Mouse (Mus musculus) heart, adult 9 months (tissue): ENCODE data around the gene Gm11733.

Source experiments
- DNase-seq, 2 experiments: peaks; one replicate each; pipeline ENCODE4 v3.0.0; 2022; ENCODE audit warnings: low spot score in 2 of 2

Gene Gm11733

GRCm38 (mm10) chr11:117478271-117479006 is 5.7 kb upstream of the Gm11733 start:
- peak in 1 of 2 experiments; percentile 39 for DNase-seq

DNA sequence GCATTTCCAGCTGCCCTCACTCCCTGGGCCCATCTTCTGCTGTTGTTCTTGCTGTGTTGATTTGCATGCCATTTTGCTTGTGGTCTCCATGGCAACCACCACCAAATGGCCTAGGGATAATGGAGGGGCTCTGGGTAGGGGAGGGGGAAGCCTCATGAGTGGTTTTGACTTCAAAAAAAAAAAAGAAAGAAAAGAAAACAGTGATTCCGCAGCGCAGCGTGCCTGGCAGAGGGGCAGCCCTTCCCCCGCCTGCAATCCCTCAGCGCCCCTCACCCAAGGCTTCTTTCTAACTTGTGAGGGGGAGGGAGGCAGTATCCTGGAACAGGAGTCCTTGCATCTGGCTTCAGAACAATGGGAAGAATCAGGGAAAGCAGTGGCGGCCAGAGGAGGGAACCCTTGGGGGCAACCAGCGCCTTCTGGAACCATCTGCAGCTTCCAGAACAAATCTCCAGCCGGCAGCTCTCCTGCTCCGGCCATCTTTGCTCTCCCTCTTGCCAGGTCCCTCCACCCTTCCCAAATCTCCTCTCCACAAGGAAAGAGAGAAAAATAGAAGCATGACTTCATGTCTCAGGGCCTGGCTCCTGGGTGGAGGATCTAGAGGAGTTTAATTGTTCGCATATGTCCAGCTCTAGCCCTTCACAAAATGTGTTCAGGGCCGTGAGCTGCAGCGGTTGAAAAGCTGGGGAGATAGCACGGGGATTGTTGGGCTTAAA is 5.0 kb upstream of the Gm11733 start:
- peak; percentile 68 to 73 for DNase-seq

GRCm38 (mm10) chr11:117479746-117480145 is 4.4 kb upstream of the Gm11733 start:
- DNase-seq = peak in 1 of 2 experiments; percentile 11

GRCm38 (mm10) chr11:117482300-117482676 is 1.9 kb upstream of the Gm11733 start:
- DNase-seq = no peak

DNA sequence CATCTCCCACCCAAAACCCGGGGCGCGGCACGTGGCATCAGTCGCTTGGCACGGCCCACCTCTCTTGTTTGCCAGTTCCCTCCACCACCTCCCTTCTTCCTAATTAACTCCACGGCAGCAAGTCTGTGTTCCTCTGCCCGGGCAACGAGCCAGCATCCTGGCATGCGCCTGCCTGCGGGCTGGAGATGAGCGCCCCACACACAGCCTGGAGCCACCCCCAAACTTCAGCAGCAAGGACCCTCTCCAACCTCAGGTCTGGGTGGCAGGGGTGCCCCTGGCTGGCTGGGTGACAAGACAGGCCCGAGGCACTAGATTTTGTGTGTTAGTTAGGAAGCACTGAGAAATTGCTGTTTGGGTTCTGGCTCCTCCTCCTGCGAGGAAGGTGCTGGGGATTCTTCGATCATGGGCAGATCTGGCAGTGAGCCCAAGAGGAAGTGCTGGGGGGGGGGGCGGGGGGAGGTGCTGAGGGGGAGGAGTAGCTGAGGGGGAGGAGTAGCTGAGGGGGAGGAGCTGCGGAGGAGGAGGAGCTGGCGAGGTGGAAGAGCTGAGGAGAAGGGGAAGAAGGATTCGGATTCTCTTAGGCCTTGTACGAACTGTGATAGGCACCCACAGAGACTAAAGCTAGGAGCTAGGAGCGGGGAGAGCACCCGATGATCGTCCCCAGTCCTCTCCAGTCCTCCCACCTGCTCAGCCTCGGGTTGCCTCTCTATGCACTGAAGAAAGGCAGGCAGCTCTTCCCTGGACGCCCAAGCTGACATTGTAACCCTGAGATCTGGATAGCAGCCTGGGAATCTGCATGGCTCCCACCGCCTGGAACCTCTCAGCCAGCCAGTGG is 1.3 kb upstream of the Gm11733 start:
- peak; percentile 69 to 82 for DNase-seq

DNA sequence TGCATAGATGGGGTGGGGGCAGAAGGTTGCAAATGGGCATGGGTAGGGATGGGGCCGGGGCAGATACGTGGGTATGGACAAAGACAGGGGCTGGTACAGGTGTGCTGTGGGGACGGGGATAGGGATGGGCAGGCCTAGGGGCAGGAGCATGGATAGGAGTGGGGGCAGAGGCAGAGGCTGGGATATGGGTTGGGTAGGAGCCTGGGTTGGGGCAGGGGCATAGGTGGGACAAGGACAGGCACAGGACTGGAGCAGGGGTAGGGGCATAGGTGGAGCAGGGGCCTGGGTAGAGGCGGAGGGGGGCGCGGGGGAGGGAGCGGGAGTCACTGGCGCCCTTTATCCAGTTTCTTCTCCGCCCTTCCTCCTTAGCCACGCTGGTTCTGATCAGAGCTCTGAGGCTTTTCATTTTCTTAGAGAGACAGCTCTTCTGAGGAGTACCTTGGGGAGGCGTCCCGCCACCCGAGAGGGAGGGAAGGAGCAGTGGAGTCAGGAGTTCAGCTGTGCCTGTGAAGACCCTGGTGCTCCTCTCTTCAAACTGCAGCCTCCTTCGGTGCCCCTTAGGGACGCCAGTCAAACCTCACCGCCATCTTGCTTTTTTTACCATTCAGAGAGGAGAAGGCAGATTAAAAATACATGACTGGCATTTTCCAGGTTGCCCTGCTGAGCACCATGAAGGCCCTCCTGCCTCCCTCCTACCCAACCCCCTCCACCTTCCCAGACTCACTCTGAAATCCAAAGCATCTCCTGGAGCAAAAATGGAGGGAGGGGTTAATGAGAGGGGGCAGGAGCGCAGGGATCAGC is 7.4 kb downstream of the Gm11733 start:
- no peak for DNase-seq

- DNase-seq = no peak
Measured at GRCm38 (mm10) chr11:117492209-117492505, 8.0 kb downstream of the Gm11733 start.

GRCm38 (mm10) chr11:117496812-117497211 is 12.6 kb downstream of the Gm11733 start:
- DNase-seq = no peak

DNA sequence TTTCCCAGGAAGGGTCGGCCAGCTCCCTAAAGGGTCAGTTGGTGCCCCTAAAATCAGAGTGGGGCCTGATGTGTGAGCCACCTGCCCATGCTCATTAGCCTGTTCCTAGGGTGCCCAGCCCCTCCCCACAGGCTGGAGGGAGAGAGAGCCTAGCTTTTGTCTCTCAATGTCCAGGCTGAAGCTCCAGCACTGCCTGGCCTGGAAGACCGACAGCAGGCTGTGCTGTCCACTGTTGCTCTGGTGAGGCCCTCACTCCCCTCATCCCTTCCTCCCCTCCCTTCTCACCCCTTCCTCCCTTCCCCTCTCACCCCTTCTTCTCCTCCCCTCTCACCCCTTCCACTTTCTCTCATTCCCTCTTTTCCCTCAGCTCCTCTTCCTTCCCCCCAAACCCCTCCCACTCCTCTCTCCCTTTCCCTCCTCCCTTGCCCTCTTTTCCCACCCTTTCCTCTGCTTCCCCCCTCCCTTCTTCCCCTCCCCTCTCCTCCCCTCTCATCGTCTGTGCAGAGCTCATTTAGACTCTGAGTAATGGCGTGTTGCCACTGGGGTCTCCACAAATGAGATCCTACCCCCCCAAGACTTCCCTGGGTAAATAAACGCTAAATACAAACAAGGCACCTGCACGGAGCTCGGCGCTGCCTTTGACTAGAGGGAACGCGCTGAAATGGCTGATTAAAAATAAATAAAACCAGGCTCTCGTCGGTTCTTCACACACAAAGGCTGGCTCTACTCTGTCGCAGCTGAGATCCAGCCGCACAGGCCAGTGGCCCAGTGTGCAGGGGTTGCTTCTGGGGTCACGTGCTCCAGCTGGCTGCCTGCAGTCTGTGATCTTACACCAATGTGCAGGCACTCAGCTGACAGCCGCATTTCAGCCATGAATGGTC is 13.3 kb downstream of the Gm11733 start:
- DNase-seq = peak; percentile 76 to 79

GRCm38 (mm10) chr11:117498137-117498511 is 14.0 kb downstream of the Gm11733 start:
- DNase-seq = no peak

DNA sequence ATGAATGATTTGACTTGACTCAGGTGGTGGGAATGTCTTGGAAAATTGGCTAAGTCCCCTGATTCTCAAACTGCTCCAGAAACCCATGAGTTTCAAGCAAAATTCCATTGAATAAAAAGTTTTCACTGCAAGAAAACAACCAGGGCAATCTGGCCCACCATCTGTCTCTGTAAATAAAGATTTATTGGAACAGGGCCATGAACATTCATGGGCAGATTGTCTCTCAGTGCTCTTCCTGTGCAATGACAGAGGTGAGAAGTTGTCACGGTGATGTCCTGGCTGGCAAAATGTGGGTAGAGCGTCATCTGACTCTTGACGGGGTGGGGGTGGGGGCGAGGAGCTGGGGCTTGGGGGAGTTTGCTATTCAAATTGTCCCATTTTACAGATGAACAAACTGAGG is 24.8 kb downstream of the Gm11733 start:
- no peak for DNase-seq

DNA sequence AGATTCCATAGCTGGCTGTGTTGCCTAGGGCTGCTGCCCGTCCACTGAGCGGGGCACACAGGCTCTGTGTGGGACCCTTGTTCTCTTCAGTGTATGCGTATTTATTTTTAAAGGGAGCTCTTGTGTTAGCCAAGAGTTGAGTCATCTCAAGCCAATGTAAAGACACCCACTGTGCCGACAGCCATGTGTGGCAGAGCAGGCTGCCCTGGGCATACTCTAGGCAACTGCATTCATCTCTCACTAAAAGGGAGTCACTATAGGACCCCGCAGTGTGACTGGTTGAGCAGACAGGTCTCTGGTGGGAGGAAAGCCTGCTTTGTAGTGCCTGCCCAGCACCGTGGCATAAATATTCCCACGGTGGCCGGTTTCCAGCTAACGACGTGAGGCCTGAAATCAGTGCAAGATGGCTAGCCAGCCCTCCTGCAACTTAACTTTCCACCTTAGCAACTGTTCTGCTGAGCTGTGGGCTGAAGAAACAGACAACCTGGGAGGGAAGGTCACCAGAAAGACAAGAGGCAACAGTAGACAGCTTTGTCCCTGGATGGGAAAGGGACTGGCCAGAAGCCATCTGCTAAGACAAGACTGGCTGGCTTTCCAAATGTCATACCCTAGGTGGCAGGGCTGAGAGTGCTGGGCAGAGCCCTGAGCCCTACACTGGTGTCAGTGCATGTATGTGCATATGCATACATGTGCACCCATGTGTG is 31.7 kb downstream of the Gm11733 start:
- peak; percentile 20 to 57 for DNase-seq

GRCm38 (mm10) chr11:117516422-117516796 is 32.2 kb downstream of the Gm11733 start:
- no peak for DNase-seq

DNA sequence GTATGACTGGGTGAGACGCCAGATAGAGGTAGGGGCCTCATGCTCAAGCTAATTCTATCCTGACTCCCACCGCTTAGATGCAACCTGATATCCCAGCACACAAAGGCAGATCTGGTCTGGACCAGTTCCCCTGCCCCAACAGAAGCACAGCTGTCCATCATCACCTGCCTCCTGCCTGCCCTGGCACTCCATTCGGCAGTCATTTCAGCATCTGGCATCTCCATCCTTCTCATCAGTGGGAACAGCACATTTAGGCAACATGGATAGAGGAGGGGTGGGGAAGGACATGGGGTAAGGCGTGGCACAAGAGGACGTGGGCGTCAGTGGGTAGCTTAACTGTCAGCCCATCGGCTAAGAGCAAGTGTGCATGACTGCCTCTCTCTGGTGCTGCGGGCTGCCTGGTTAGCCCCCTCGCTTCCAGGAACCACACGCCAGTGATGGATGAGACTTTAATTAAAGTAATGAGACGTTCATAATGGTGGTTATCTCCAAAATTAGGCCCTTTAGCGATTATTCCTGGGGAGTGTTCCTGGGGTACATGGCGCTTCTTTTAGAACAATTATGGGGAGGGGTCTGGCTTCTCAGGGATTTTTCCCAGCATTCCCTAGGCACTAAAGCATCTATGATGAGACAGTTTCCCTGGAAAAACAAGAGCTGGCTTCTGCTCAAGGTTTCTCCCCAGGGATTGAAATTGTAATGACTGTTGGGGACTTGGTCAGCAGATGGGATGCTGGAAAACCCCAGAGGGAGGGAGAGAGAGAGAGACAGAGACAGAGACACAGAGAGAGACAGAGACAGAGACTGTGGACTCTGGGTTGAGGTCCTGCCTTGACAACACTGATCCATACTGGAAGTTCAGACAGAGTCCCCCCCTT is 38.0 kb downstream of the Gm11733 start:
- DNase-seq = no peak

DNA sequence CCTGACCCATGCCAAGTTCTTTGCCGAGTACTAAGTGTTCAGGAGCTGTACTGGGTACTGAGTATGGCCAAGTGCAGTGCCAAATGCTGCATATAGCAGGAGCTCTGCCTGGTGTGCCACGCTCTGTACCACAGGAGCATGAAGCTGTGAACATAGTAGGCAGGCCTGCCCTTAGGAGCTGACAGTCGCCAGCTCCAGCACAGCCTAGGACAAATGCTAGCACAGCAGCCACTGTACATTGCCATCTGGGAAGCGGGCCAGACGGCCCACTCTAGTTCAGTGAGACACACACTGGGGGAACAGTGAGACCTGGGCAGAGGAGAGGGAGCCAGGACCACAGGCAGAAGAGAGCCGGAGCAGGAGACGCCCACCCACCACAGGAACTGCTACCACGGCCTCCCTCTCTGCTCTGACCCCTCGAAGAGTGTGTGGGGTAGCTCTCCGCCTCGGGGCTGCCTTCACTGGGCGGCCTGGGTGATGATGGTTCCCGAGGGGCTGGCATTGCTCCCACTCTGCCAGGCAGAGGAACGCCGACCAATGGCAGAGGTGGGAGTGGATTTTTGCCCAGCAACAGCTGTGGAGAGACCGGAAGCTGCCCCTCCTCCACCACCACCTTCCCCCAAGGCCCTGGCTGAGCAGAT is 38.8 kb downstream of the Gm11733 start:
- DNase-seq = peak; percentile 65 to 74

DNA sequence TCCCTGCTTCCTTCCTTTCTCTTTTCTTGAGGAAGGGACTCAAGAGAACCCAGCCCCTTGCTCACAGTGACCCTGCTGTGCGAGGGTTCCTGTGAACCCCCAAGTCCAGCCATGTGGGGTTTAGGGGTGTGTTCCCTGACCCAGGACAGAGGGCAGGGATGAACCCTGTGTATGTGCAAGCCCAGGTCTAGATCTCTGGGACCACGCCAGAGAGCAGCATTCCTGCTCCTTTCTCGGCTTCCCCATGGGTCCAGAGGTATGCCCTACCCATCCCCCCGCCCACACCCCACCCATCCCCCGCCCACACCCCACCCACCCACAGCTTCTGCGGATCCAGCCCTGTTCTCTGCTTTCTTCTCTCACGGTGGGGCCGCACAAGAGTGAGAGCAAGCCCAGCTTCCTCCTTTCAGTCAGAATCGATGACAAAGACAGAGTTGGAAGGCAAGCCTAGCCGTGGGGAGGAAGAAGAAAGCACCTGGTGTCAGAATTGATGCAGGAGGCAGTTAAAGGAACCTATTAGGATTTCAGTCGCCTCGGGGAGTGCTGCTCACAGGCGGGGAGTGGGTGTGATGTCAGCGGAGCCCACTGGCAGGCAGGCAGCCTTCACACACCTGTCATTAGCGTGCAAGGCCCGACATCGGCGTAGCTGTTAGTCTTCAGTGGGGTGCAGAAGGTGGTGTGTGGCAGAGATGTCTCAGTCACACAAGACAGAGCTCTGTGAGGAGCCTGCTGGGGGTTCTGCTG is 41.6 kb downstream of the Gm11733 start:
- DNase-seq = no peak

- DNase-seq = no peak
Measured at GRCm38 (mm10) chr11:117532374-117532773, 48.2 kb downstream of the Gm11733 start.

DNA sequence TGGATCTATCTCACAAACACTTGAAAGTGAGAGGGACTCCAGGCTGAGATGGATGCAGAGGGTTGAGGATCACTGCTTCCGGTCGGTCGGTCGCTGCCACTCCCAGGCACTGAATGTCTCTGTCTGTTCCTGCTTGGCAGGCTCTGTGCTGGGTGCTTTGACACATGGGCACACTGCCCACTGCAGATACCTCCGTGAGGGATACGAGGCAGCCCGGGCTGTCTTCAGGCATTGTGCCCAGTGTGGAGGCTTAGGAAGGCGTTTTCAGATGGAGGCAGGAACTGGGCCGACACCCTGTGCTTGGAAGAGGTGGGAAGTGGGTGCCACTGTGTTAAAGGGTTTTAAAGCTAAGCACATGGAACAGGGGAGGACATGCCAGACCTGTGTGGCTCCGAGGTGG is 50.7 kb downstream of the Gm11733 start:
- DNase-seq = peak; percentile 60 to 71
